Mouse (Mus musculus): ENCODE measurements around the gene Cwc25. TPM values are rescaled to one million over a fixed set of nuclear protein-coding genes. Genes with fewer than 3 reads are reported as not detected.

The Cwc25 gene
- polyA plus RNA-seq, 1 experiment from 2014 or later = 13.2 TPM

DNA sequence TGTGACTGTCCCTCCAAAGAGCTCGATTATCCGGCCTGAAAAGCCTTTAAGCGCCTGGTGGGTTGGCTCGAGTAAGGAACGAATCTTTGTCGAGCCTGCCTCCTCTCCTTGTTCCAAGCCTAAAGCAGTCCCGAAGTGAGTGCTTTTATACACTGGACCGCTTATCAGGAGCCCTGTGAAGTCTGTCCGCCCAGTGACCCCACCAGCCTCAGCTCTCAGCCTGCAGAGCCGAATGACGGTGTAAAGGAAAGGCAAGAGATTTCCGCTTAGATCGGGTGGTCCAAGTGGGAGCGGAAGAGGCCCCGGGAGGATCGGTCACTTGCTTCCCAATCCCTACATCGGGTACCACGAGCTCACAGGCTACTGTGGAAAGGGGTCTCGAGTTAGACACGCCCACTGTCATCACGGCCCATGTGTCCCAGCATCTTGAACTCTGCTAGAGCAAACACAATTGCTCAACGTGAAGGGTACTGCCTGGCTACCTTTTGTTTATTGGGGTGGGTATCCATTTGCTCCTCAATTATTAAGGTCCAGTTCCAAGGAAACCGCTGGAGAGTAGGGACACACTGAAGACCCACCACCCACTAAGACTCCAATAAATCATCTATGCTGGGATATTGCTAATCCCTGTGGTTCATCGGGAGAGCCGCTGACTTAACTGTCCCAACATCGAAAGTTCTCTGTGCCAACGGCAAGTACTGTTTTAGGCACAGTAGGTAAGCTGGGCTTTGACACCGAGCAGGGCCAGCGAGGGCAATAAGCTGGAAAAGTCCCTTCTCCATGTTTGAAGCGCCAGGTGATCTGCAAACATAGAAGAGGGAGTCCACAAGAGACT is 65.4 kb downstream of the Cwc25 start:
- no peaks in the 10 kb centered on the region for H3K27me3 ChIP-seq (replicated peaks; ENCODE audit: insufficient read depth, low read length)
- ATAC-seq = no peak
- 14% methylated on average over 30 of the region's 30 CpGs for WGBS
- H3K27ac ChIP-seq (ENCODE audit: low read length) = peak overlapping the region; percentile 97
- H3K9ac ChIP-seq (replicated peaks; ENCODE audit: low read depth) = peak overlapping the region; percentile 69
- TF ChIP-seq EP300 (IDR thresholded peaks at IDR 0.05) = no peak
- TF ChIP-seq CTCF (IDR thresholded peaks at IDR 0.05) = no peak
- H3K4me3 ChIP-seq (ENCODE audit: low read depth, low read length) = peak overlapping the region; percentile 86
- H3K36me3 ChIP-seq (ENCODE audit: insufficient read depth, low read length) = no peaks in the 10 kb centered on the region
- DNase-seq (ENCODE audit: low spot score) = peak; percentile 68
- peak overlapping the region; percentile 91 for H3K4me2 ChIP-seq (replicated peaks; ENCODE audit: low read depth, low read length)
- H3K4me1 ChIP-seq (ENCODE audit: insufficient read depth, low read depth, low read length) = peaks cover 29% of the 10 kb centered on the region
- H3K9me3 ChIP-seq (ENCODE audit: low read length) = no peaks in the 10 kb centered on the region

DNA sequence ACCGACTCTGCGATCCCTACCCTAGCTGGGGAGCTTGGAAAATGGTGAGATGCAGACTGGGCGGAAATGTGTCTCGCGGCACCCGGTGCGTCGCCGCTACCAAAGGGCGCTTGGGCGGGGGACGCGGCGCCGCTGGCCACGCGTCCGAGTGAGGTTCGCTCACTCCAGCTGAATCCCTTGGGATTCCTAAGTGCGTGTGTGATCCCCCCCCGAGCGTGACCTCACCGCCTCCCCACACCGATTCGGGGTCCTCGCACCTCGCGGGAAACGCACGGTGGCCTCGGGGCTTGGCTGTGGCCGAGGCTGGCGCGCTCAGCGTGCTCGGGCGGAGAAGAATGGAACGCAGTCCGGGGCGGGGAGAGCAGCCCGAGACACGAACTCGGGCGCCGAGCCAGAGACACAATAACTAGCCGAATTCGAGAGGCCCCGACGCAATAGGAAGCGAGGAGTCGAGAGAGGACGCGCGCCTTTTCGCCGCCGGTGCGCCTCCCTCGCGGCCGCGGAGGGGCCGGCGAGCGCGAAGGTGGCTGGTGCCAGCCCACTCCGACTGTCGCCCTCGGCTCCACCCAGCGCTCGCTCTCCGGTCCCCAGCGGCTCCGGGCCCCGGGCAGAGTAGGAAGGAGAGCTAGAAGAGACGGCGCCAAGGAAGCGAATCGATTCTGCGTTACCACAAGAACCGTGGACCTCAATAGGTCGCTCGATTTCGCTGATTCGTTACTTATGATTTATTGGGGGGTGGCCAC is 66.2 kb downstream of the Cwc25 start, which contains the start of gene Pcgf2:
Pcgf2 (minus strand) TSS at position 495 of the 743 bp plus-strand sequence.
- peaks cover 36% of the 10 kb centered on the region for H3K4me1 ChIP-seq (ENCODE audit: insufficient read depth, low read depth, low read length)
- no peaks in the 10 kb centered on the region for H3K9me3 ChIP-seq (ENCODE audit: low read length)
- peak within 1 kb of the TSS; percentile 86 for H3K4me3 ChIP-seq (ENCODE audit: low read depth, low read length)
- H3K4me2 ChIP-seq (replicated peaks; ENCODE audit: low read depth, low read length) = peak within 1 kb of the TSS; percentile 91
- under 1% methylated on average over 79 of the region's 85 CpGs for WGBS
- H3K9ac ChIP-seq (replicated peaks; ENCODE audit: low read depth) = peak within 1 kb of the TSS; percentile 77
- H3K27ac ChIP-seq (ENCODE audit: low read length) = peak within 1 kb of the TSS; percentile 97
- peak; percentile 29 for ATAC-seq
- no peaks in the 10 kb centered on the region for H3K36me3 ChIP-seq (ENCODE audit: insufficient read depth, low read length)
- DNase-seq (ENCODE audit: low spot score) = peak; percentile 93
- no peak for TF ChIP-seq EP300 (IDR thresholded peaks at IDR 0.05)
- TF ChIP-seq CTCF (IDR thresholded peaks at IDR 0.05) = no peak; the same call in 1 of the 2 replicates
- no peaks in the 10 kb centered on the region for H3K27me3 ChIP-seq (replicated peaks; ENCODE audit: insufficient read depth, low read length)

DNA sequence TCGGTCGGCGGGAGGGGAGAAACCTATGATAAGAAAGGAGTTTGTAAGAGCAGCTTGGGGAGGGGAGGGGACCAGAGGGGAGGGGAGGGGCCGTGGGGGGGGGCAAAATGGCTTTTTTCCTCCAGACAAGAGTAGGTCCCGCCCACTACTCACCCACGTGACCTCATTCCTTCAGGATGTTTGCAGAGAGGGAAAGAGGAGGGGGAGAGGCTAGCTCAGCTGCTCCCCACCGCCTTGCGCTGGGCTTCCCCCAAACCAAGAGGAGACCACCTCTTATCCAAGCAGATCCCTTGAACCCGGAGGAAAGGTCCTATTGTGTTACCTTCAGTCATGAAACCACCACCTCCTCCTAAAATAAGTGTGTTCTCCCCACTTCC is 66.7 kb downstream of the Cwc25 start:
- TF ChIP-seq EP300 (IDR thresholded peaks at IDR 0.05) (no peak), CTCF (IDR thresholded peaks at IDR 0.05) (no peak)
- no peaks in the 10 kb centered on the region for H3K36me3 ChIP-seq (ENCODE audit: insufficient read depth, low read length)
- H3K27ac ChIP-seq (ENCODE audit: low read length) = peak overlapping the region; percentile 97
- ATAC-seq = peak; percentile 39
- H3K9ac ChIP-seq (replicated peaks; ENCODE audit: low read depth) = peak overlapping the region; percentile 77
- no peaks in the 10 kb centered on the region for H3K9me3 ChIP-seq (ENCODE audit: low read length)
- WGBS = 0% methylated on average over 7 of the region's 9 CpGs
- peak; percentile 96 for DNase-seq (ENCODE audit: low spot score)
- H3K4me1 ChIP-seq (ENCODE audit: insufficient read depth, low read depth, low read length) = peaks cover 36% of the 10 kb centered on the region
- no peaks in the 10 kb centered on the region for H3K27me3 ChIP-seq (replicated peaks; ENCODE audit: insufficient read depth, low read length)
- H3K4me3 ChIP-seq (ENCODE audit: low read depth, low read length) = peak overlapping the region; percentile 86
- peak overlapping the region; percentile 91 for H3K4me2 ChIP-seq (replicated peaks; ENCODE audit: low read depth, low read length)

DNA sequence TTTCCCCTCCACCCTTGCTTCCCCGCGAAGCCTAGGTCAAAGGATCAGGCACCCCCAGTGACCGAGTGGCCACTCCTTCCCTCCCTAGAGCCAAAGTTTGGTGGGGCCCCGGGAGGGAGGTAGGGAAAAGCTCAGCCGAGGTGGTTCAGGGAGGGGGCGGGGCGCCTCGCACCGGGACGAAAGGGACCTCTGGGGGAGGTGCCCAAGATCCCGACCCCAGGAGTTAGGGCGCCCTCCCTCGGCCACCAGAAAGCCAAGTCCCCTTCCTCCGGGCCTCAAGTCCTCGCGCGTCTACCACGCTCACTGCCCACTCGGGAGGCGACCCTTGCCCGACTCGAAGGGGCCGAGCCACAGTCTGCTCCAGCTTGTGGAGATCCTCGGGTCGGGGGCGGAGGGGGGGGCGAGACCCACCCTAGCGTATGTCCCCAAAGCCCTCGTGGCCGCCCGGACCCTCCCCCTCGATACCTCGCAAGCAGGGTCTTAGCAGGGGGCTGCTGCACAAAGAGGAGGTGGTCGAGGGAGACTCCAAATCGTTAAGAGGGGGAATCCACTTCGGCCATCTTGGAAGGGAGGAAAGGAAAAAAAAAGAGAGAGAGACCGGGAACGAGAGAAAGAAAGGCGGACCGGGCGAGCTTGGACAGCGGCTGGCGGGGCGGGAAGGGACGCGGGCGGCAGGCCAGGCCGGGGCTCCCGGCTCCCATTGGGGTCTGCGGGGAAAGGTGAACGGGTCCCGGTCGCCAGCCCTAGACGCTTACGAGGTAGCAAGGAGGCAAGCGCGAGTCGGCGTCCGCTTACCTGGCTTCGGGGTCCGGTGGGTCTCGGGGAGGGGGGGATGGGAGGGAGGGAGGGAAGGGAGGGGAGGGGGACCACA is 67.4 kb downstream of the Cwc25 start:
- Histone ChIP-seq H3K4me2 (replicated peaks; ENCODE audit: low read depth, low read length) (peak overlapping the region; percentile 91), H3K9me3 (ENCODE audit: low read length) (no peaks in the 10 kb centered on the region), H3K4me3 (ENCODE audit: low read depth, low read length) (peak overlapping the region; percentile 86), H3K27ac (ENCODE audit: low read length) (peak overlapping the region; percentile 93), H3K4me1 (ENCODE audit: insufficient read depth, low read depth, low read length) (peaks cover 30% of the 10 kb centered on the region), H3K9ac (replicated peaks; ENCODE audit: low read depth) (peak overlapping the region; percentile 77), H3K27me3 (replicated peaks; ENCODE audit: insufficient read depth, low read length) (no peaks in the 10 kb centered on the region), H3K36me3 (ENCODE audit: insufficient read depth, low read length) (no peaks in the 10 kb centered on the region)
- TF ChIP-seq CTCF (IDR thresholded peaks at IDR 0.05) = peak; percentile 74
- TF ChIP-seq EP300 (IDR thresholded peaks at IDR 0.05) = no peak
- under 1% methylated on average over 46 of the region's 63 CpGs for WGBS
- peak; percentile 1; the same call in 1 of the 2 replicates for ATAC-seq
- peak; percentile 89 for DNase-seq (ENCODE audit: low spot score)

DNA sequence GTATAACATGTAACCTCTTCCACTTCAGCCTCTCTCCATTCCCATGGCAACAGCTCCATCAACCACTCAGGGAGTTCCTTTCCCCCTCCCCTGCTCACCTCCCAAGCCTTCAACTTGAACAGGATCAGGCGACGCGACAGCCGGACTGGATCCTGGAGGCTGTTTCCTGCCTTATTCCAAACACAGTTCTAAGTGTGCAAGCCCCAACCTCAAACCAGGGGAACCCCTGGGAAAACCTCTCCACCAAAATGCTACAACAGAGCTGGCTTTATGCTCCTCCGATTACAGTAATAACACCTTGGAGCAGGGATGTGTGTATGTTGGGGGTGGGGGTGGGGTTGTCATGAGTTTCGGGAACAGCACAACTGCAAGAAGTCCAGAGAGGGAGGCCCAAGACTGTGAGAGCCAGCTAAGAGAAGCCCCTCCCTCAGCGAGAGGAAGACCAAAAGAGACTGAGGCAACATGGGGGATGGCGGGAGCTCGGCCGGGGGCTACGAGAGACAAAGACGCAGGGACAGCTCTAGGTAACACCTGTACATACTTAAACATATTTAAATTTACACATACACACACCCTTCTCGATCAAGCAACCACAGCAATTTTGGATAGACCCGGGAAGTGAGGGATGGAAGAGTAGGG is 68.3 kb downstream of the Cwc25 start:
- no peaks in the 10 kb centered on the region for H3K27me3 ChIP-seq (replicated peaks; ENCODE audit: insufficient read depth, low read length)
- TF ChIP-seq CTCF (IDR thresholded peaks at IDR 0.05) = no peak
- no peak for TF ChIP-seq EP300 (IDR thresholded peaks at IDR 0.05)
- DNase-seq (ENCODE audit: low spot score) (no peak), ATAC-seq (no peak)
- H3K9me3 ChIP-seq (ENCODE audit: low read length) = no peaks in the 10 kb centered on the region
- peak overlapping the region; percentile 93 for H3K27ac ChIP-seq (ENCODE audit: low read length)
- H3K4me3 ChIP-seq (ENCODE audit: low read depth, low read length) = peak overlapping the region; percentile 86
- H3K4me1 ChIP-seq (ENCODE audit: insufficient read depth, low read depth, low read length) = peaks cover 30% of the 10 kb centered on the region
- H3K36me3 ChIP-seq (ENCODE audit: insufficient read depth, low read length) = no peaks in the 10 kb centered on the region
- peak overlapping the region; percentile 77 for H3K9ac ChIP-seq (replicated peaks; ENCODE audit: low read depth)
- 3% methylated on average over 14 of the region's 14 CpGs for WGBS
- H3K4me2 ChIP-seq (replicated peaks; ENCODE audit: low read depth, low read length) = peak overlapping the region; percentile 91
